Mouse (Mus musculus) cerebellum, postnatal 14 days (tissue): Measurements from ENCODE around the gene March1.
A peak's percentile ranks its signal among the peaks of the same experiment; 100 is the strongest.

ENCODE experiments used
- DNase-seq, 2 experiments: peaks; one replicate each; pipeline ENCODE4 v3.0.0; 2021; ENCODE audit warnings: mixed read lengths in 2 of 2

The March1 gene

DNA sequence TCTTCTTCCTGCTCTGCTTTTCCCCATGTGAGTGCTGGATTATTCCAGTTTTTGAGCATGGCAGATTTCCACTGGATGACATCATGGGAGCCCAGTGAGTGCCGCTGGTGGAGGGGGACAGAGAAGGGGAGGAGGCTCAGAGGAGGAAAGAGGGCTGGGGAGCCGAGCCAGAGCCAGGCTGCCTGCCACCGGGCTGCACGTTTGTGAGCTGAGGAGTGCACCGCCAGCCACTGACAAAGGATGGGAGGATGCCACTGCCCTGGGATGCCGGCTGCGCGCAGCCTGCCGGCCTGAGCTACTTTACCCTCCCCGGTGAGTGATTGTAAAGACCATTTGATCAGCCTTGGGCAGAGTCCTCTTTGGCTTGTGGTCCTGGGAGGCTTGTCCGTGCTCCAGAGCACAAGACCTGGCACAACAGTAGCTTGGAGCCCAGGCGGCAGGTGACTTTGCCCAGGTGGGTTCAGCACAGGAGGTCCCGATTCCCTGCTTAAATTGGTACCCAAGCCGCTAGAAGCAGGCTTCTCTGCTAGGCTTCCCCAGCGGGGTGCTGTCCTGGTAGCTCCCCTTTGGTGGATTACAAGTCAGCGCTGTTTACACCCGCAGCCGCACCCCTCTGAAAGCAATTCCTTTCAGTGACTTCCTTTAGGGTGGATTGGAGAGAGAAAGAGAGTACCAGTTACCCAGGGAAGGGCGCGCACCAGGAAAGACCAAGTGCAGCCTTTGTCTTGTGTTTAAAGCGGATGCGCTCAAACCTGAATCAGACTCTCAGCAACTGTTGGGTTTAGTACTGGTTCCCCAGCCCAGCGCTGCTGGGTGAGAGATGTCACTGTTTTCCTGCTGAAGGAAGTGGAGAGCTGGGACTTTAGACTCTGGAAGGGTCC lies at the start of gene March1:
TSS of gene March1 (plus strand) at position 30 of the 881 bp plus-strand sequence.
- DNase-seq = peak; percentile 89

DNA sequence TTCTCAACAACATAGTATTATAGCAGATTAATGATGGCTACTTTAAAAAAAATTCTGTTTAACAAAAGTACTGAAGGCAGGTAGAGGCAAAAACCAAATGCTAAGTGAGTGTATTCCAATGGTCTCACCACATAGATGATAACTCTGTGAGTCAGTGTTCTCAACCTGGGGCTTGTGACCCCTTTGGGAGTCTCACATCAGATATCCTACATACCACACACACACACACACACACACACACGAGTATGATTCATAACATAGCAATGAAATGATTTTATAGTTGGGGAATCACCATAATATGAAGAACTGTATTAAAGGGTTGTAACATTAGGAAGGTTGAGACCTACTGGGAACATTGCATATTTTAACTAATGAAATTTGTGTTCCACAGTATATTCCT lies 30.8 kb upstream of the March1 start:
- no peak for DNase-seq

- no peak for DNase-seq
Measured at GRCm38 (mm10) chr8:65603241-65603640, 14.5 kb upstream of the March1 start.

DNA sequence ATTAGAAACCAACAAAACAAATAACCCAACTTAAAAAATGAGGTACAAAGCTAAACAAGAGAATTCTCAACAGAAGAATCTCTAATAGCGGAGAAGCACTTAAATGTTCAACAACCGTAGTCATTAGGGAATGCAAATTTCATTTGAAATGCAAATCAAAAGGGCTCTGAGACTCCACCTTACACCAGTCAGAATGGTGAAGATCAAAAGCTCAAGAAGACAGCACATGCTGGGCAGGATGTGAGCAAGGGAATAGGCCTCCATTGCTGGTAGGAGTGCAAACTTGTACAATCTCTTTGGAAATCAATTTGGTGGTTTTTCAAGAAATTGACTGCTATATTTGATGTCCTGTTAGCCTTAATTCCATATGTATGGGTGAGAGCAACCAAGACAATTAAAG lies 8.2 kb upstream of the March1 start:
- no peak for DNase-seq

DNA sequence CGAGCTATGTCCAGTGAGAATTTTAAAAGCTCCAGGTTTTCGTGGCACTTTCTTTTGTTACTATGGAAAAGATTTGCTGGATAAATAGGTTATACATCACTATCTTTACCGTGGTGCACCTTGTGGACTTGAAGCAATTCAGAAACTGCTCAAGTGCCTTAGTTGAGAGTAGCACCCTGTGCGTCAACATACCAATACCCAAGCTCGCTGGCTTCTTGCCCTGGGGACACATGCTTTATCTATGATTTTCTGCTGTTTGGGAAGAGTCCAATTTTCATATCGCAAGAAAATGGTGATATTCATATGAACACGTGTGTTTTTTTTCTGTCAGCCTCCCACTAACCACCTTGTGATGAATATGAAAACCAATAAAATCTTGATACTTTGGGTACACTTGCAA lies 1.3 kb downstream of the March1 start:
- DNase-seq = peak; percentile 26 to 30

GRCm38 (mm10) chr8:65644931-65645330 lies 27.2 kb downstream of the March1 start:
- no peak for DNase-seq

DNA sequence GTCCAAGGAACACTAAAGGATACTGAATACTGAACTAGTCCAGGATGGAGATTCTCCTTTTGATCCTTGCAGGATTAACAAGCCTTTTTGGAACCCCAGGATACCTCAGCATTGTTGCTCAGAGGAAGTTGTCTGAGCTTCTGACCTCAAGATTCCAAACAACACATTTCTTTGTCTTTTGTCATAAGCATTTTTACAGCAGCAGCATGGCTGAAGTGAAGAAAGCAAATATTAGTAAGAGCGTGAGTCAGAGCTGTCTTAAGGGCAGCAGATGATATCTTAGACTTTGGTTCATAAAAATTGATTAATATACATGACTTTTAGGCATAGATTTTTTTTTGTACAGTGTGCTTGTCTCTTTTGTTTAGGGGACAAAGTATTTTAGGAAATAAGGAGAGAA lies 27.8 kb downstream of the March1 start:
- DNase-seq = no peak

DNA sequence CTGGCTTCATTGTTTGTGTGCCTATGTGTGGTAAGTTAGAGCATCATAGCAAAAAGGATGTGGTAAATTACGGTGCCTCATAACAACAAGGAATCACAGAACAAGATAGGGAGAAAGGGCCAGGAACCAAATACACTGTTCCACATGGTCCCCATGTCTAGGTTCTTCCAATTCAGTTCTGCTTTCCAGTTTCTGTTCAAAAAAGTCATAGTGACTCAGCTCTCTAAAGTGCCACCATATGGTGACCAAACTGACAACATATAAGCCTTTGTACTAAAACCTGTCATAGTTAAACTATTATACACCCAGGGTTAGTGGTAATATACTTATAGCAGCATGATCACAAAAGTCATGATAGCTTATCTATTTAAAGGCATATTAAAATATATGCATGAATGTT lies 28.2 kb downstream of the March1 start:
- DNase-seq = no peak

DNA sequence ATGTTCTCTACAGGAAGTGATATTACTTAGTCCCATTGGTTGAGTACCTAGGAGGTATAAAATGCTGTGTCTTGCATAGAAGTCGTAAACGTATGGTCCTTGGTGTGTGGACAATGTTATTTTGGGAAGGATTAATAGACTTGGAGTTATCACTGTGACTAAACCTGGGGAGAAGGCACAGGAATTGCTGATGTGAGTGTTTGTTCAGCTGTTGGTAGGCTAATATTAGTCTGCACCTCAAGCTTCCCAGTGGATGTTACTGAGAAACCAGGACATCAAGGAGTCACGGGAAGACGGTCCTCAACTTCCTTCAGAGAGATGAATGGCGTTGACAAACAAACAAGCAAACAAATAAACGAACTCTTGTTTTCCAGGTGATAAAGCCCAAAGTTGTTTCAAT lies 38.2 kb downstream of the March1 start:
- no peak for DNase-seq

- no peak for DNase-seq
Measured at GRCm38 (mm10) chr8:65661885-65662284, 44.2 kb downstream of the March1 start.

- no peak for DNase-seq
Measured at GRCm38 (mm10) chr8:65665786-65666185, 48.1 kb downstream of the March1 start.

DNA sequence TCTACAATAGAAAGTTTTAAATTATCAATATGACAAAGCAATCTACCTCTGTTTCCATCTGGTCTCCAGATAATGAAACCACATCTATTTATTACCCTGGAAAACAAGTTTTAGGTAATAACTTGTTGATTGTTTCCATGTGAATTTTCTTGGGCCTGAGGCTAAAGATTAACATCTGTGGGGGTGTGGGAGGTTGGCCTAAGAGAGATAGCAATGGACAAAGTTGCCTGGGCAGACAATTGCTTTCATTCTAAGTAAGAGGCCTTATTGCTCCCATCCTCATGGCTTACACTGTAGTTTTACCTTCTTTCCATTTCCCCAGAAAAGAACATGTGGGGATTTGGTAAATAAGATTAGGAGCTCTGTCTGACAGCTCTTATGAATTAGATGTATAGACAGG lies 125.4 kb downstream of the March1 start:
- no peak for DNase-seq

DNA sequence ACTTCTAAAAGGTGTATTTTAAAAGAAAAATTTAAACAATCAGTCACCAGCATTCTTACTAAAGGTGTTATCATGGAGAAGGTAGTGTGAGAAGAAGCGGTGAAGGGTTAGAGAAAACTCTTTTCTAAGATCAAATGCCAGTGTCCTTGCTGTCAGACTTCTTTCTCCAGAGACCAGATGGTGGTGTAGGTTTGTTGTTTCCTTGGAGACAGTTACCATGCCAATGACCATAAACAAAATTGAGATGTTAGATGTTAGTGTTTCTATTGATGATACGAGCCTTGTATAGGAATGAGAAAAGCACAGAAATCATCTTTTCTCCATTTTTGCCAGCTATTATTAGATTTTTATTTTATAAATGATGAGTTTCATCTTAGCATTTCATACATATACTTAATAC lies 158.1 kb downstream of the March1 start:
- DNase-seq = no peak

DNA sequence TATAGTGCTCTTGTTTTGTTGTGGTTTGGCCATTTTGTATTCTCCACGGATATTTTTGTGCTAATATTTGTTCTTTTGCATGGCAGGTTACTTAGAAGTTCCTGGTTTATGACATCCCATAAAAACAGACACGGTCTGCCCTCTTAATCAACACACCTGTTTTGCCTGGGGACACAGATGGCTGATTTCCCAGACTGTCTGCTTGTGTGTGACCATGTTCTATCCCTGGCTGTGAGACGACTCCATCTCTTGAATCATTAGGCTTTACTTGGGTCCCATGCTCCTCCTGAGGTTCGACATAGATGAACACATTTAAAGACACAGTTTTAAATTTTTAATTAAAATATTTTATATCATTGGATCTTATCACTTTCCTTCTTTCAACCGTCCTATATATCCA lies 163.5 kb downstream of the March1 start:
- DNase-seq = peak; percentile 50 to 55

DNA sequence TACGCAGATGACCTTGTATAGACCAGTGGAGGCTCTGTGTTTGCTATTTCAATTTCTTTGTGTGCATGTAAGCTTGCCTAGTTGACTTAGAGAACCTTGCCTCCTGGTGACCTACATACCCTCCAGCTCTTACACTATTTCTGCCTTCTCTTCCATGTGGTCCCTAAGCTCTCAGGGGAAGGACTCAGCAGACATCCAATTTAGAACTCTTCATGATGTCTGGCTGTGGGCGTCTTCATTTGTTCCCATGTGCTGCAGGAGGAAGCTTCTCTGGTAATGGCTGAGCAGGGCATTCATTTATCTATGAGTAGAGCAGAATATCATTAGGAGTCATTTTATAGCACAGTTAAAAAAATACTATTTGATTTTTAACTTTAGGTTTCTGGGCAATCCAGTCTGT lies 195.3 kb downstream of the March1 start:
- no peak for DNase-seq

DNA sequence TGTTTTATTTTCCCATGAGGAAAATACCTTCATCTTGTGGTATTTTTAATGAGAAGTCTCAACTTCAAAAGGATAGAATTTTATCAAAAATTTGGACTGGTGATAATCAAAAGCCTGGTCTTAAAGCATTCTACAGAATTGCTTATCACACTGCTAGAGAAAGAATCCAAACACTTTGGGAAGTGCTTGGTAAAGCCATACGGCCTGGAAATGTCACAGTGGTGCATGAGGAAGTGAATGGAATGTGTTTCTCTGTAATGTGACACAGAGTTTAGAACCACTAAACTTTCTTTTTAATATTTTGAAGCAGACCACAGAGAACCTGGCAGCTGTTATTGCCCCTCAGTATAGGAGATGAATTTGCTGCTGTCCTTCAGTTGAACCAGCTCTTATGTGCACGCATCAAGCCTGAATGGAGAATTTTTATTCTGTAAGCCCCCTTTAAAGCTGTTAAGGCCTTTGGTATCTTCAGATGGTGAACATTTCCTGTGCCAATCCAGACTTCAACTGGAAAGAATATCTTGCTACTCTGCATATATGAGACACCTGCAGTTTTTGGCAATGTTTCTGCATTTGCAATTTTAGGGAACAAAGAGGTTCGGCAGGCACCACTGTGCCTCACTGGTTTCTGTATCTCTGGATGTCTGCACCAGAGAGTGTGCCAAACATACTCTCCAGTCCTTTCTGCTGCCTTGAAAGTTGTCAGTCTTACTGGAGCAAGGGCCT lies 304.8 kb downstream of the March1 start:
- DNase-seq = peak; percentile 3 to 25

GRCm38 (mm10) chr8:65956948-65957347 lies 339.2 kb downstream of the March1 start:
- no peak for DNase-seq

- no peak for DNase-seq
Measured at GRCm38 (mm10) chr8:65957492-65957891, 339.8 kb downstream of the March1 start.

GRCm38 (mm10) chr8:65966502-65967222 lies 349.0 kb downstream of the March1 start:
- peak; percentile 14 to 21 for DNase-seq

DNA sequence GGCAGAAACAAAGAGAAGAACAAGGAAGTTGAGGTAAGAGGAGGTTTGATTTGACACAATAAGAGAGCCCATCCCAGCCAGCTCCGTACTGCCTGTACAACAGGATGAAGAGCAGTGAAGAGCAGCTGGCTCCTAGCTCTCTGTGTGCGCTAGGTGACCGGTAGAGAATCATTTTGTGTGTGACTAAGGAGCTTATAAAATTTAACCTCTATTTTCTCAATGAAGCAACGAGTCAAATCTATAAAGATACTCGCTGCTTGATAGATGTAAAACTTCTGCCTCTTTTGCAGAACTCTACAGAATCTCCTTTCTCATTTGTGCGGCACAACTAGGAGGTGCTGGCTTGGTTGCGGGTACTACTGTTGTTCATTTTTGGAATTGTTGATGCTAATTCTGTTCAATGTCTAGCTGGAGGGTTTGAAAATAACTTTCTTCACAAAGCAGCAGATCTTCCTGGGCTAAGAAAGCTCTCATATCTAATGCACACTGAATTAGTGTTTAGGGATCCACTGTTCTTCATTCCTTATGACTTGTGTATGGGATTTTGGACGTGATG lies 349.6 kb downstream of the March1 start:
- no peak for DNase-seq

DNA sequence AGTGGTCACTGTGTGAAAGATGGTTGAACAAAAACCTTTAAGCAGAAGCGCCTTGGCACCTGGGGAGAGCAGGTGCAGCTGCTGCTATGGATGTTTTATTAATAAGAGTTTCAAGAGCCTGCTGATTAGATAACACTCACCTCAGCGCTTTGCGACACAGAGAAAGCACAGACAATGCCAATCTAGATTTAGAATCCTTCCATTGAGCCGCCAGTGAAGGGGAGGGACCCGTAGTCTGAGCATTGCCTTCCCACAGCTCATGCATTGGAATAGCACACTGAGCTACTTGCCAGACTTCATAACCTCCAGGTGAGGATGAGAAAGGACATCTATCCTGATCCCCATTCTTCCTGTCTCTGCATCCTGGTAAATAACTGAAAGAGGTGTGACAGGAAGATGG lies 359.2 kb downstream of the March1 start:
- DNase-seq = no peak

DNA sequence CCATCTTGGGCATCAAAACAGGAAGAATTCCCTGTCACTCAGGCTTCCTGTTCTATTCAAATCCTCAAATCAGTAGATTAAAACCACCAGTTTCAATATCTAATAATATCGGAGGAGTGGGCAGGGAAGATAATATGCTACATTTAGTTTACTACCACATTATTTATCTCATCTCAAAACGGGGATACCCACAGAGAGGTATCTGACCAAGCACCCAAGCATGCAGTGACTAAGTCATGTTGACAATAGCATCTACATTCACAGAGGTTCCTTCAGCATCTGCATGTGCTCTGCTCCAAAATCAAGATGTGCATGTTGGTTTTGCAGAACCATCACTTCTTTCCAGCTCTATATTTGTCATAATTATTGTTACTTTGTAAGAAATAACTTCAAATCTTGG lies 364.3 kb downstream of the March1 start:
- DNase-seq = no peak

GRCm38 (mm10) chr8:65987665-65988064 lies 370.0 kb downstream of the March1 start:
- DNase-seq = no peak
